Mouse (Mus musculus) frontal cortex, adult (tissue): ENCODE measurements around the gene Psmc3.

Experiments used
- ATAC-seq: cut with Nextera tagmentation; 2 replicates; pipeline ENCODE4 v1.9.2; 2017; ENCODE audit warnings: mild to moderate bottlenecking, moderate library complexity, mixed read lengths; ENCODE audit not compliant: low TSS enrichment

The Psmc3 gene

DNA sequence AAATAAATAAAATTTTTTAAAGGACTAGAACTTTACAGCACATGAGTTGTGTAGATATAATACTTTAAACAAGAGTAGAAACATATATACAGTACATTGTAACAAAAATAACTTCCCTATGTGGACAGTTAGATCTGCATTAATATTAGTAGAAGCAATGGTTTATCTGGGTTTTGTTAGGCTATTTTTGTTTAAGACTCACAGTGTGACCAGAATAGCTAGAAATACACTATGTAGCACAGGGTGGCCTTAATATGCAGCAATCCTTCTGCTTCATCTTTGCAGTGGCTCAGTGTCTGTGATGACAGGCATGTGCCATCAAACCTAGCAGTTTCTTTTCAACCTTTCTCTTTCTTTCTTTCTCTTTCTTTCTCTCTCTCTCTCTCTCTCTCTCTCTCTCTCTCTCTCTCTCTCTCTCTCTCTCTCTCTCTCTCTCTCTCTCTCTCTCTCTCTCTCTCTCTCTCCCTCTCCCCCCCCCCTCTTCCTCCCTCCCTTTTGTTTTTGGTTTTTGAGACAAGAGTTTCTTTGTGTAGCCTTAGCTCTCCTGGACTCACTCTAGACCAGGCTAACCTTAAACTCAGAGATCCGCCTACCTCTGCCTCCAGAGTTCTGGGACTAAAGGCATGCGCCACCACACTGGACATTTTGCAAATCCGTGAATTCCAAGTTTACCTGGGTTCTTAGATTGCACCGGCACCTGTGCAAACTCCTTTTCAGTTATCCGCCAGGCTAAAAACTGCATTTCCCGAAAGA, 452 bp upstream of the Psmc3 start:
- ATAC-seq: peak; percentile 8; the same call in 1 of the 2 replicates

DNA sequence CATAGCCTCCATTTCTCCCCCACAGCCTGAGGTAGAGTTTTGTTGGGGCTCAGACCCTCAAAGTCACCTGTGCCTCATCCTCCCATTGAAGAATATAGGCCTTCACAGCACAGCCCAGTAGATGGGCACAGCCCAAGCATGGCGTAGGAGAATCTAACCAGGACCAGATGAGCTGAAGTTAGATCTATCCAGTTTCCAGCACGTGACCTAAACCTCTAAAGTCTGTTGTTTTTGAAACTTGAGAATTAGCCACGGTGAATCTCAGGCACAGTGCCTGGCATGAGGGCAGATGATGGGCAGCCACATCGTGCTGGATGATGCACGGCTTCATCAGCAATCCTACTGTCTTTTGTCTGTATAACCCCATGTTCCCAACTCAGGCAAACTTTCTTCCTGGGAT, 4.6 kb downstream of the Psmc3 start:
- no peak for ATAC-seq

GRCm38 (mm10) chr2:91059376-91059775, 5.6 kb downstream of the Psmc3 start:
- no peak for ATAC-seq

GRCm38 (mm10) chr2:91060544-91061355, 6.9 kb downstream of the Psmc3 start:
- ATAC-seq: peak; percentile 79

GRCm38 (mm10) chr2:91061849-91062481, 8.2 kb downstream of the Psmc3 start:
- ATAC-seq: no peak

DNA sequence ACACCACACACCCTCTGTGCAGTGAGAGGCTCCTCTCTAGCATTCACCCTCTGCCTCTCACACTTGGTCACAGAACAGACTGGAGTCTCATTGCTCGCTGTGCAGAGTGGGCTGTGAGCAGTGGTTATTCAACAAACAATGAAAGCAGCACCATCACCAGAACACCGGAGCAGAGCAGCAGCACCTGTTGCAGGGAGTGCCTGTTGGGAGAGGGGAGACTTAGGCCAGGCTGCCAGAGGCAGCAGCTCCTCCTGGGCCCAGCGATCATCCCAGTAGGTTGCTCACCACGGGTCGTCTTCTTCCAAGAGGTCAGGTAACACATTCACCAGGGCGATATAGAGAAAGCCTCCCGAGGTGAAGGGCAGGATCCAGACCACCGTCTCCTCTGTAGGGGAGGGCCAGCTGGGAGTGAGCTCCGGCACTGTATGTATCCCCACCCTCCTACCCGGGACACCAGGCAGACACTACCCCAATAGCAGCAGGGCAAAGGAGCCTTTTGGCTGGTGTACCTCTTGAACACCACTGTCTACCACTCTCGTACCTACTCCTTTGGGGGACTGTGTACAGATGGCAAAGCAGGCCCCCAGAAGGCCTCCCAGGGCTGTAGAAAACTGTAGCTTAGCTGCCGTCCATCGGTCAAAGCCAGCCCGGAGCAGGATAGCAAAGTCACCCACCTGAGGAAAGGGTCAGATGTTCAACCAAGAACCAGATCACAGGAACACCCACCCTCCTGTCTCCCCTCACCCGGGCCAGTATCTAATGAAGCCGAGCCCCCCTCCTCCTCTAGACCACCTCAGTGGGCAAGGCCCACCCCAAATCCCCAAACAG, 9.2 kb downstream of the Psmc3 start:
- ATAC-seq: no peak

DNA sequence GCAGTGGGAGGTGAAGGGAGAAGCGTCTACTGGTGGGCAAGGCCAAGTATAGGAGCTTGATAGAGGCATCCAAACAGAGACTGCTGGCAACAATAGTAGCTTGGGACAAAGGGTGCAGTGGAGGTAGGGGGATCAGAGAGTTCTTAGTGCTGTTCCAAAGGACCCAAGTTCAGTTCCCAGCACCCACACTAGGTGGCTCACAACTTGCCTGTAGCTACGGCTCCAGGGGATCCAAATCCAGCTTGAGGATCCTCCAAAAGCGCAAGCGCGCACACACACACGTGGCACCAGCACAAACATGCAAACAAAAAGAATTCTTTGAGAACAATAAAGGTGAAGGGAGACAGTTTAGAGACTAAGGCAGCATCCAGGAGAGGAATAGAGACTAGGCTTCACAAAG, 10.4 kb downstream of the Psmc3 start:
- ATAC-seq: no peak

GRCm38 (mm10) chr2:91065544-91065943, 11.7 kb downstream of the Psmc3 start:
- ATAC-seq: no peak

GRCm38 (mm10) chr2:91066455-91066854, 12.6 kb downstream of the Psmc3 start:
- no peak for ATAC-seq

GRCm38 (mm10) chr2:91068162-91068871, 14.5 kb downstream of the Psmc3 start:
- ATAC-seq: no peak

- ATAC-seq: no peak
These were observed 15.0 kb downstream of the Psmc3 start for GRCm38 (mm10) chr2:91068872-91069165.

DNA sequence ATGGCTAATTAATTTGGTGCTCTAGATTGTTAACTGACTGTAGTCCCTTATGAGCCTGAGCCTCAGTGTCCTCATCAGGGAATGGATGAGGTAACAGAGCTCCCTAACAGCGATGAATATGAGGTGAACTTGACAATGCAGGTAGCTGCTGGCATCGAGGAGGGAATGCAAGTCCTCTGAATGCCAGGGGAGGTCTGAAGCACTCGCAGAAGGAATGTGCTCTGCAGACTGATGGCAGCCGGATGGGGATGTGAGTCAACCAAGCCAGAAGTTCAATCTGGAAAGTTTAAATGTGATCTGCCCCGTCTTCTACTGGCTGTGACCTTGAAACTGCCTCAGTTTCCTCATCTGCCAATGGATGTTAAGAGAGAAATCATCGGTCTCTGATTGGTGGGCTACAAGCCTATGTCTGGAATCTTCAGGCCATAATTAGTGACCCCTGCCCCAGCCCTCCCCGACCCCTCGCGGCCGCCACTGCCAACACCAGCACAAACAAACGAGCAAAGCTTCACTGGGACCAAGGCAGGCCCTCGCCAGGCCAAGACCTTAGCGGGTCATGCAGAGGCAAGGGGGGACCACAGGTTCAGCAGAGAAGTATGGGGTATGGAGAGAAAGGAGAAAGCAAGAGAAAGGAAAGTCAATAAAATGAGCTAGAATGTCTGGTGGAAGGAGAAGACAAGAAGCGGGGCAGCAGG, 15.6 kb downstream of the Psmc3 start:
- no peak for ATAC-seq

DNA sequence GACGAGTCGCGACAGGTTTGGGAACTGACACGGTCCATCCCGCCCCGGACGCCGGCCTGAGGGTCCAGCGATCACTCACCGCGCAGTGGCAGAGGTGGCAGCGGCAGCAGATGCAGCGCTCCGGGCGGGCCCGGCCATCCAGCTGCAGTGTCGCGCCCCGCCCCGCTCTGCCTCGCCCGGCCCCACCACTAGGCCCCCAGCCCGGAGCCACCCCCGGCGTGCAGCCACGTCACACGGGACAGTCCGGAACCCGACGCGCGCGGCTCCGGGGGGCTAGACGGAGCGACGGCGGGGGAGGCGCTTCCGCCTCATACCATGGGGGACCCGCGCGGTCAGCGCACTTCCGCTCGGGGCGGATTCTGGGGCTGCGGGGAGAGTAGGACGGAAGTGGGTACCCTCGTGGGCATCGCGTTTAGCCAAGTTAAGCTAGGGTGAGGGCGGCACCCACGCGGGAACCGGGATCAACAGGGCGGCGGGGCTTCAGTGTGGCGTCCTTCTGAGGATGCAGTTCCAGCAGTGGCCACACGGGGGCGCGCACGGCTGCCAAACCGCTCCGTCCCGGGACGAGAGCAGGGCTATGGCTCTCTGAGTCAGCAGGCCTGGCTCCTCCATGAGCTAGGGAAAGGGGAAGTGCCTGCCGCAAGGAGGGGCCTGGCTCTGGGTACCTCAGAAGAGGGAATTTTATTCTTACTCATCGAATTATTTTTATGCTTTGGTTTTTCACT, 16.4 kb downstream of the Psmc3 start, which contains the start of gene Slc39a13:
Gene Slc39a13 (minus strand): TSS at position 342 of the 725 bp plus-strand sequence.
- peak; percentile 86 for ATAC-seq

GRCm38 (mm10) chr2:91071059-91071458, 17.2 kb downstream of the Psmc3 start:
- ATAC-seq: no peak

DNA sequence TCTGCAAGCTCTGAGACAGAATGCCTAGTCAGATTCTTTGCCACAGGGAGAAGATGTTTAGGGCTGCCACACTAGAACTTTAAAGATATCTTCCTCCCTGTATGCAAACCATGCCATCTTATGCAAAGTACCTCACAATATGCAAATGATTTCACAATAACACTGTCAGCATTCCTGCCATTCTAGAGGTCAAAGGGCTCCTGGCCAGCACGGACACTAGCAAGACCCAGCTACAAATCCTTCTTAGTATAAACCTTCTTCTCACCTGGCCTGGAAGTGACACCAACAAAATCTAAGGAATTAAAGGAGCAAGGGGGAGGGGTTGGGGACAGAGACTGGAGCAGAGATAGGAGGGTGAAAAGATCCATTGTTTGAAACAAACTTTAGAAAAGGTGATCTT, 18.3 kb downstream of the Psmc3 start:
- ATAC-seq: no peak

DNA sequence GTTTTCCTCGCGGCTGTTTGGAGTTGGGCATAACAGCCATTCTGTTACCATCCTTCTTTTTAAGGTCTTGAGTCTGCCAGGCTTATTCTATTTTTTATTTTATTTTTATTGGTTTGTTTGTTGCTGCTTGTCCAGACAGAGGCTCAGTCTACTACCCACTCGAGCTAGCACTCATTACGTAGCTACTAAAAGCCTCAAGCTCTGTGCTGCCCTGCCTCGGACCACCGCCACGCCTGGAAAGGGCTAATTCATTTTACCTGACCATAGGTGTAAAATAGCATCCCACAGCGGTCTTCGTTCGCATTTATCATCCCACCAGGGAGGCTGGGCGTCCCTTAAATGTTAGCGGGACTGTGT, 24.1 kb downstream of the Psmc3 start:
- no peak for ATAC-seq

GRCm38 (mm10) chr2:91078314-91079025, 24.7 kb downstream of the Psmc3 start:
- ATAC-seq: peak; percentile 48

GRCm38 (mm10) chr2:91079026-91079384, 25.2 kb downstream of the Psmc3 start:
- no peak for ATAC-seq

DNA sequence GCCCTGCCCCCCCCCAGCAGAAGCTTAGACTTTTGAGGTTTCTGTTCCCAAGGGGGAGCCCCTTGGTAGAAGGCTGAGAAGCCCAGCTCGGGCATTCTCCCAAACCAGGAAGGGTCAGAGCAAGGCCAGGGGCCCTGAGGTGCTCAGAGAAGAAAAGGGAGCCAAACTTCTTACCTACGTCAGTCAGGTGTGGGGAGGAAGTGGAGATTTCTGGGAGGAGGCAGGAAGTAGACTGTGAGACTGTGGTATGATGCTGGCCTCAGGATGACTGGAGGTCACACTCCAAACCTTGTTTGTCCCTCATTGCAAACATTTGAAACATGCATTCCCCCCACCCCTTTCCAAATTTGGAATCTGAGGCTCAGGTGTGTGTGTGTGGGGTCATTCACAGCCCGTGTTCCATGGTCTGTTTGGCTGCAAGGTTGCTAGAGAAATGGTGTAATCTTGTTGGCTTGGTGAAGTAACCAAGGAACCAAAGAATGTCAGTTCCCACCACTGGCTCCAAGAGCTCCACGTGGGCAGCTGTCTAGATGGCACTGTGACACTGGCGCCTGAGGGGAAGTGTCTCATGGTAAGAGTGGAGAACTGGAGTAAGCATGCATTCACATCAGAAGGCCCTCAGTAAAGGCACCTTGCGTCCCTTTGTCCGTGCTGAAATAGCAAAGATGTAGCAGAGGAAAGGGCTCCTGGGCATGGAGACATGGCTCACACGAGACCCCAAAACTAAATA, 27.1 kb downstream of the Psmc3 start:
- no peak for ATAC-seq
